Mouse (Mus musculus) ES-Bruce4 (cell line): ENCODE results near the gene Dcun1d1. TPM values are rescaled to one million over a fixed set of nuclear protein-coding genes. Genes with fewer than 3 reads are reported as not detected.

Experiments
- H3K27ac ChIP-seq: 2 replicates; pipeline ENCODE4 v1.5.1; 2012; ENCODE audit warnings: low read length, inconsistent platforms; ENCODE audit not compliant: insufficient read depth
- H3K27me3 ChIP-seq: 2 replicates; pipeline ENCODE4 v1.6.1; 2012; ENCODE audit warnings: mild to moderate bottlenecking, low read length, inconsistent platforms; ENCODE audit not compliant: control insufficient read depth, poor library complexity, insufficient read depth, severe bottlenecking
- H3K36me3 ChIP-seq: 2 replicates; pipeline ENCODE4 v1.6.1; 2012; ENCODE audit warnings: inconsistent platforms, mild to moderate bottlenecking, low read length, moderate library complexity; ENCODE audit not compliant: control insufficient read depth, poor library complexity, insufficient read depth, severe bottlenecking
- H3K4me1 ChIP-seq: one replicate; pipeline ENCODE4 v1.8.1; 2011; ENCODE audit warnings: low read length; ENCODE audit not compliant: control insufficient read depth, insufficient read depth
- H3K4me3 ChIP-seq: 2 replicates; pipeline ENCODE4 v1.5.1; 2011; ENCODE audit warnings: low read depth, mild to moderate bottlenecking, low read length
- H3K9ac ChIP-seq: 2 replicates; pipeline ENCODE4 v1.6.1; 2012; ENCODE audit warnings: low read depth, mild to moderate bottlenecking, inconsistent platforms; ENCODE audit not compliant: poor library complexity, severe bottlenecking
- H3K9me3 ChIP-seq: replicated peaks from 2 replicates; pipeline ENCODE4 v1.6.1; 2012; ENCODE audit warnings: mild to moderate bottlenecking, low read length, inconsistent platforms; ENCODE audit not compliant: control insufficient read depth, poor library complexity, insufficient read depth, severe bottlenecking
- CTCF ChIP-seq: IDR thresholded peaks from one replicate; pipeline ENCODE4 v1.8.1; 2011; ENCODE audit warnings: low read depth, low read length
- EP300 ChIP-seq: IDR thresholded peaks from 2 replicates; pipeline ENCODE4 v1.6.1; 2011; ENCODE audit warnings: low read depth, low read length; ENCODE audit not compliant: insufficient read depth
- POLR2A ChIP-seq: IDR thresholded peaks from one replicate; pipeline ENCODE4 v1.8.1; 2011; ENCODE audit warnings: low read length; ENCODE audit not compliant: insufficient read depth
- polyA plus RNA-seq: library from polyadenylated mRNA; stranded (reverse); fragments of >200 nt; gene quantifications from 2 replicates; pipeline ENCODE4 v1.2.4, GENCODE M21; 2011; ENCODE audit warnings: low read depth; ENCODE audit not compliant: missing spikeins, insufficient read depth, insufficient read length

The Dcun1d1 gene
- polyA plus RNA-seq, 1 experiment: 86.1 TPM

GRCm38 (mm10) chr3:35889531-35889930, 47.7 kb downstream of the Dcun1d1 start:
- no peaks in the 10 kb centered on the region for H3K4me1 ChIP-seq
- H3K36me3 ChIP-seq: no peaks in the 10 kb centered on the region; the same call in 1 of the 2 replicates
- no peak overlapping the region for H3K9ac ChIP-seq
- H3K27ac ChIP-seq: no peak overlapping the region
- H3K27me3 ChIP-seq: no peaks in the 10 kb centered on the region
- TF ChIP-seq POLR2A (no peak), CTCF (no peak), EP300 (no peak)
- no peak overlapping the region for H3K4me3 ChIP-seq
- H3K9me3 ChIP-seq: no peaks in the 10 kb centered on the region

DNA sequence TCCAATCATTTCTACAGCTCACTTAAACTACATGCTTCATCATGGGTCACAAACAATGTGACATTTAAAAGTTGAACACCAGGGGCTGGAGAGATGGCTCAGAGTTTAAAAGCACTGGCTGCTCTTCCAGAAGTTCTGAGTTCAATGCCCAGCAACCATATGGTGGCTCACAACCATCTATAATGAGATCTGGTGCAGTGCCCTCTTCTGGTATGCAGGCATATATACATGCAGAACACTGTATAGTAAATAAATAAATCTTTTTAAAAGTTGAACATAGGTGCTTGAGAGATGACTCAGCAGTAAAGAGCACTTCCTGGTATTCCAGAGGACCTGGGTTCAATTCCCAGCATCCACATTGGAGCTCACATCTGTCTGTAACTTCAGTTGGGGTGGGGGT, 54.0 kb downstream of the Dcun1d1 start:
- no peak for TF ChIP-seq POLR2A
- TF ChIP-seq EP300: no peak
- TF ChIP-seq CTCF: no peak
- no peak overlapping the region for H3K27ac ChIP-seq
- no peaks in the 10 kb centered on the region for H3K36me3 ChIP-seq
- no peaks in the 10 kb centered on the region for H3K27me3 ChIP-seq
- H3K9me3 ChIP-seq: no peaks in the 10 kb centered on the region
- H3K4me3 ChIP-seq: no peak overlapping the region
- no peaks in the 10 kb centered on the region for H3K4me1 ChIP-seq
- no peak overlapping the region for H3K9ac ChIP-seq

DNA sequence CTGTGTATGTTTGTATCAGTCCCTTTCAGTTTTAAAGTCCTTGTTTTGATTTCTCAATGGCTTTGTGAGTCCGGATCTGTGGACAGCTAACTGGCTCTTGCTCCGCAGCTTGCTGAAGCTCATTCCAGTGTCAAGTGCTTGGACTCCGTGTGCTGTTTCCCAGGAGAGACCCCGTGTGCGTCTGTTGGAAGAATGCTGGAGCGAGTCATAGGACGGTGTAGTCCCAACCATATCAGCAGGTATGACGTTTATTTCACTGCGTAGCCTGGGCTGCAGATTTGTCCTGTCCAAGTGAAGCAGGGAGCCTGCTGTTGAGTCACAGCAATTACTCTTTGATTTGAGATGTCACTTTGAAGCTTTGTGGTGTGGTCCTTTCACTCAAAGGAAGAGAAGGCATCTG, 87.9 kb downstream of the Dcun1d1 start:
- no peak for TF ChIP-seq POLR2A
- TF ChIP-seq CTCF: no peak
- no peak for TF ChIP-seq EP300
- no peaks in the 10 kb centered on the region for H3K27me3 ChIP-seq
- H3K9ac ChIP-seq: no peak overlapping the region
- no peaks in the 10 kb centered on the region for H3K9me3 ChIP-seq
- no peaks in the 10 kb centered on the region for H3K4me1 ChIP-seq
- 0 out of 2 replicates have a peak, but pooled peaks cover 3% of the 10 kb centered on the region for H3K36me3 ChIP-seq
- no peak overlapping the region for H3K27ac ChIP-seq
- no peak overlapping the region for H3K4me3 ChIP-seq

Other genes starting within 250 kb of the Dcun1d1 start
- 76.6 and 82.5 TPM in 2 replicates for gene Atp11b, start 183.3 kb downstream of the Dcun1d1 start, polyA plus RNA-seq
- 32.0 and 32.9 TPM in 2 replicates for gene Mccc1, start 63.2 kb upstream of the Dcun1d1 start, polyA plus RNA-seq
- not detected in 2 replicates for gene Ccdc144b, start 116.1 kb upstream of the Dcun1d1 start, polyA plus RNA-seq
- 27.1 and 27.5 TPM in 2 replicates for gene Acad9, start 128.5 kb upstream of the Dcun1d1 start, polyA plus RNA-seq
- gene D3Ertd254e, start 213.6 kb upstream of the Dcun1d1 start, polyA plus RNA-seq: 7.8 and 11.7 TPM in 2 replicates